17 mouse cellular contexts compared by ENCODE assay signal in the genomic region with DNA sequence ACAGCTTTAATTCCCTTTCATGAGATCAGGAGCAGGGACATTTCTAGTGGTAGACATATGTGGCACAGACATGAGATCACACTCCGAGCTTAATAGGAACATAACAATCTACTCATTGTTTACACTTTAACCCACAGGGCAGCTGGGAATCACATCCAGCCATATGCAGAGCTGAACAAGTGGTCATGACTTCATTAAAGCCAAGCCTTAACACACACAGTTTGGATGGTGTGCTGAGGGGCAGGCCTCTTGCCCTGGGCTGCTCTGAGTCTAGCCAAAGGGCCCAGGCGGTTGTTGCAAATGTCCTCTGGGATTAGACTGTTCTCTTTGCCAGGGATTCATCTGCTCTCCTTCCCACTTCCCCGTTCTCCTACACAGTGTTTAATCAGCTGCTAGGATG.
A peak's percentile ranks its signal among the peaks of the same experiment; 100 is the strongest.
DNase-seq lines count a peak whose midpoint lies in the region; ATAC-seq and TF ChIP-seq lines count a peak whose summit lies in the region.
"Had no signal": no experiment of that assay in that cellular context is flagged by ENCODE, and none has a peak within 500 bp of the region (broad histone marks: within the 10 kb centered on the region; RNA-seq: fewer than 3 reads in every experiment).

No protein-coding gene starts in this region.

- H3K27ac ChIP-seq in limb, embryonic 12.5 days, result peak overlapping the region; percentile 45; the same call in 1 of the 2 replicates
- no peak overlapping the region for H3K27ac ChIP-seq in limb, embryonic 10.5 days
- no peak overlapping the region for H3K27ac ChIP-seq in forebrain, embryonic 16.5 days (ENCODE audit: low read length)
- H3K27ac ChIP-seq: gastrocnemius, adult 2 months had no signal

- H3K4me2 ChIP-seq in limb, embryonic 12.5 days, result no peak overlapping the region
- H3K4me2 ChIP-seq in forebrain, embryonic 16.5 days (ENCODE audit: low read length), result no peak overlapping the region
- H3K4me2 ChIP-seq: lung, embryonic 14.5 days had no signal

- peaks cover 34% of the 10 kb centered on the region for H3K4me1 ChIP-seq in limb, embryonic 12.5 days (replicated peaks)
- peaks cover 39% of the 10 kb centered on the region for H3K4me1 ChIP-seq in limb, embryonic 10.5 days
- H3K4me1 ChIP-seq in forebrain, embryonic 16.5 days (replicated peaks; ENCODE audit: control insufficient read depth, insufficient read depth, low read length), result peaks cover 11% of the 10 kb centered on the region

- peak; percentile 47; the same call in 1 of the 2 replicates for ATAC-seq in limb, embryonic 12.5 days (ENCODE audit: insufficient number of reproducible peaks, insufficient read depth, low FRiP score, low TSS enrichment, low read depth)
- ATAC-seq in forebrain, embryonic 16.5 days, result peak; percentile 36; the same call in 1 of the 2 replicates
- ATAC-seq: hindbrain, embryonic 16.5 days had no signal

- H3K27me3 ChIP-seq in limb, embryonic 12.5 days, result no peaks in the 10 kb centered on the region
- H3K27me3 ChIP-seq in limb, embryonic 10.5 days (ENCODE audit: low read depth, poor library complexity, severe bottlenecking), result no peaks in the 10 kb centered on the region
- H3K27me3 ChIP-seq in forebrain, embryonic 16.5 days (replicated peaks; ENCODE audit: control insufficient read depth, insufficient read depth, low read length), result no peaks in the 10 kb centered on the region
- H3K27me3 ChIP-seq: CH12.LX had no signal

- no peaks in the 10 kb centered on the region for H3K36me3 ChIP-seq in limb, embryonic 12.5 days
- no peaks in the 10 kb centered on the region for H3K36me3 ChIP-seq in limb, embryonic 10.5 days
- H3K36me3 ChIP-seq in forebrain, embryonic 16.5 days (ENCODE audit: control insufficient read depth, insufficient read depth), result no peaks in the 10 kb centered on the region

- no peak for TF ChIP-seq CTCF in brain, embryonic 14.5 days (IDR thresholded peaks at IDR 0.05; ENCODE audit: borderline replicate concordance, extremely low read depth, insufficient read depth, insufficient read length)

- no peak for TF ChIP-seq POLR2A in brain, embryonic 14.5 days (IDR thresholded peaks at IDR 0.05; ENCODE audit: borderline replicate concordance, extremely low read depth, insufficient read depth, insufficient read length, poor library complexity, severe bottlenecking)

- no peak overlapping the region for H3K4me3 ChIP-seq in limb, embryonic 12.5 days (replicated peaks)
- H3K4me3 ChIP-seq in limb, embryonic 10.5 days, result no peak overlapping the region
- H3K4me3 ChIP-seq in forebrain, embryonic 16.5 days (replicated peaks; ENCODE audit: low read length), result no peak overlapping the region
- H3K4me3 ChIP-seq: gastrocnemius, adult 2 months had no signal

- peak; percentile 15 for DNase-seq in adrenal gland, postnatal 10 days
- no peak for DNase-seq in adrenal gland, adult (ENCODE audit: inconsistent age in 2 of 2, low spot score in 1 of 2)
- no peak for DNase-seq in limb, embryonic 10.5 days (ENCODE audit: low spot score)
- peak; percentile 70 for DNase-seq in brain, embryonic 14.5 days (ENCODE audit: low read depth)
- no peak for DNase-seq in lung, postnatal 36 days
- no peak for DNase-seq in lung, postnatal 14 days
- DNase-seq: cerebellum, adult 8-10 months; gastrocnemius, adult 2 months; heart, postnatal 10 days; kidney, adult 2 months; kidney, postnatal 36 days; lung, embryonic 14.5 days; thymus, postnatal 4 days had no signal

- H3K9me3 ChIP-seq in limb, embryonic 12.5 days, result no peaks in the 10 kb centered on the region
- no peaks in the 10 kb centered on the region for H3K9me3 ChIP-seq in limb, embryonic 10.5 days (replicated peaks)
- no peaks in the 10 kb centered on the region for H3K9me3 ChIP-seq in forebrain, embryonic 16.5 days (ENCODE audit: control insufficient read depth, low read length)

- no peak overlapping the region for H3K9ac ChIP-seq in limb, embryonic 12.5 days (replicated peaks)
- no peak overlapping the region for H3K9ac ChIP-seq in forebrain, embryonic 16.5 days (replicated peaks; ENCODE audit: low read depth, low read length)
- H3K9ac ChIP-seq: lung, embryonic 14.5 days had no signal

- 50% methylated on average over 3 of the region's 3 CpGs for whole genome bisulfite sequencing in limb, embryonic 12.5 days
- WGBS in limb, embryonic 10.5 days, result 61% methylated on average over 3 of the region's 3 CpGs
- 22% methylated on average over 3 of the region's 3 CpGs for WGBS in forebrain, embryonic 16.5 days

Comparison
In these comparisons a context has a peak if more than half of its experiments do, and no peak if none do; other contexts are left out.
1. DNase-seq: peak in adrenal gland, postnatal 10 days (single experiment) and brain, embryonic 14.5 days (single experiment); none in adrenal gland, adult (0 of 2), limb, embryonic 10.5 days (single experiment), lung, postnatal 36 days (single experiment) and lung, postnatal 14 days (single experiment).